ENCODE assay signal across 17 mouse cellular contexts in the genomic region with DNA sequence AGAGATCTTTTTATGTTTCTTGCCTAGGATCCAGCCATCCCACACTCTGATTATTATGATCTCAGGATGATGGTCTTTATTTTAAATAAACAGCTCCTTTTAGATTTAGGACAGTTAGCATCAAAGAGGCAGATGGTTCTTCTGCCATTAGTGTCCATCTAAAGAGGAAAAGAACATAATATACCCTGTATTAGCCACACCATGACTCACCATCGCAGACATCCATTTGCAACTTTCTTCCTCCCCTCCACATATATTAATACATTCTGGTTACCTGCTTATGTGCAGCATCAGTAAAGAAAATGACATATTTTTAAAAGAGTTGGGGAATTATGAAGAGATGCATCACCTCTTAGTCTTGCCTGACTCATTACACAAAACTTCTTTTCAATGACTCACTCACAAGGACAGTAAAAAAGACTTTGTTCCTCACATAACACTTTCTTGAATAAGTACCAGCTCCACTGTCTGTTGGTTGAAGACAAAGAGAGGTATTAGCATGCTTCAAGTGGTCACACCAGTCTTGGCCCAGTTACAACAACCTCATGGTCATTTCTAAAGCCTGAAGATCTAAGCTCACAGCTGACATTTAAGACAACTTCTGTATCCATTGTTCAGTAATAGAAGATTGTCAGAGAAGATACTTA.
DNase-seq lines count a peak whose midpoint lies in the region; TF ChIP-seq lines count a peak whose summit lies in the region.
"Had no signal": no experiment of that assay in that cellular context is flagged by ENCODE, and none has a peak within 500 bp of the region (broad histone marks: within the 10 kb centered on the region; RNA-seq: fewer than 3 reads in every experiment).

No protein-coding gene starts in this region.

- H3K79me3 ChIP-seq in C2C12 (ENCODE audit: low read depth) = no peaks in the 10 kb centered on the region

- TF ChIP-seq CTCF in C2C12 (IDR thresholded peaks at IDR 0.05; ENCODE audit: control insufficient read depth, insufficient read depth, insufficient read length) = no peak

- no peaks in the 10 kb centered on the region for H3K79me2 ChIP-seq in C2C12 (ENCODE audit: control insufficient read depth, insufficient read depth)

- no peaks in the 10 kb centered on the region for H3K36me3 ChIP-seq in C2C12 (ENCODE audit: control insufficient read depth, insufficient read depth)
- H3K36me3 ChIP-seq: heart, embryonic 13.5 days; limb, embryonic 13.5 days; midbrain, embryonic 13.5 days had no signal

- H3K27me3 ChIP-seq in C2C12 (ENCODE audit: control insufficient read depth, insufficient read depth, insufficient read length) = no peaks in the 10 kb centered on the region
- H3K27me3 ChIP-seq: heart, embryonic 13.5 days; limb, embryonic 13.5 days; midbrain, embryonic 13.5 days had no signal

- peak; percentile 45 for DNase-seq in right cerebral cortex, adult 18-20 months
- DNase-seq in right cerebral cortex, postnatal 14 days = no peak
- peak; percentile 74 for DNase-seq in brain, adult 2 months (ENCODE audit: low read depth, low spot score)
- no peak for DNase-seq in layer of hippocampus, adult 9-10 months (ENCODE audit: low spot score)
- DNase-seq in layer of hippocampus, postnatal 36 days = no peak
- DNase-seq: adrenal gland, postnatal 25 days; cerebellum, adult 18-20 months; cerebellum, postnatal 10 days; forebrain, postnatal 0 days; heart, adult 2 months; heart, postnatal 10 days; kidney, postnatal 14 days had no signal

- no peak overlapping the region for H3ac ChIP-seq in C2C12 (ENCODE audit: control insufficient read depth, insufficient read length, low read depth)

- no peak overlapping the region for H3K4me3 ChIP-seq in C2C12 (ENCODE audit: insufficient read depth, poor library complexity, severe bottlenecking)
- H3K4me3 ChIP-seq: erythroblast, embryonic 14.5 days; heart, adult 2 months; heart, embryonic 13.5 days; limb, embryonic 13.5 days; midbrain, embryonic 13.5 days had no signal

TF ChIP-seq in C2C12, 6 proteins besides CTCF, POLR2A, EP300 and RAD21:
- TF ChIP-seq FOSL1 (IDR thresholded peaks at IDR 0.05; ENCODE audit: insufficient read depth, low read length, poor library complexity, severe bottlenecking) = peak; percentile 98
- TF ChIP-seq MYOG (IDR thresholded peaks at IDR 0.05; ENCODE audit: control insufficient read depth, extremely low read depth, insufficient read length) = no peak
- TF ChIP-seq MAX (IDR thresholded peaks at IDR 0.05) = peak; percentile 93
- TF ChIP-seq MYOD1 (IDR thresholded peaks at IDR 0.05; ENCODE audit: control insufficient read depth, insufficient read length, low read depth) = no peak
- no peak for TF ChIP-seq USF1 (IDR thresholded peaks at IDR 0.05; ENCODE audit: low read depth)

Comparison
In these comparisons a context has a peak if more than half of its experiments do, and no peak if none do; other contexts are left out.
1. DNase-seq: peak in right cerebral cortex, adult 18-20 months (single experiment) and brain, adult 2 months (single experiment); none in right cerebral cortex, postnatal 14 days (single experiment), layer of hippocampus, adult 9-10 months (single experiment) and layer of hippocampus, postnatal 36 days (0 of 2).